Mouse (Mus musculus): Measurements from ENCODE around the gene Abcf1. TPM values are rescaled to one million over a fixed set of nuclear protein-coding genes. Genes with fewer than 3 reads are reported as not detected.
"Not testable (repeated sequence)": the region's sequence is repeated elsewhere in the genome, so short reads cannot be mapped to it uniquely, and the experiment has no call there.

Gene Abcf1
- polyA plus RNA-seq, 1 experiment from 2014 or later = 97.8 TPM

DNA sequence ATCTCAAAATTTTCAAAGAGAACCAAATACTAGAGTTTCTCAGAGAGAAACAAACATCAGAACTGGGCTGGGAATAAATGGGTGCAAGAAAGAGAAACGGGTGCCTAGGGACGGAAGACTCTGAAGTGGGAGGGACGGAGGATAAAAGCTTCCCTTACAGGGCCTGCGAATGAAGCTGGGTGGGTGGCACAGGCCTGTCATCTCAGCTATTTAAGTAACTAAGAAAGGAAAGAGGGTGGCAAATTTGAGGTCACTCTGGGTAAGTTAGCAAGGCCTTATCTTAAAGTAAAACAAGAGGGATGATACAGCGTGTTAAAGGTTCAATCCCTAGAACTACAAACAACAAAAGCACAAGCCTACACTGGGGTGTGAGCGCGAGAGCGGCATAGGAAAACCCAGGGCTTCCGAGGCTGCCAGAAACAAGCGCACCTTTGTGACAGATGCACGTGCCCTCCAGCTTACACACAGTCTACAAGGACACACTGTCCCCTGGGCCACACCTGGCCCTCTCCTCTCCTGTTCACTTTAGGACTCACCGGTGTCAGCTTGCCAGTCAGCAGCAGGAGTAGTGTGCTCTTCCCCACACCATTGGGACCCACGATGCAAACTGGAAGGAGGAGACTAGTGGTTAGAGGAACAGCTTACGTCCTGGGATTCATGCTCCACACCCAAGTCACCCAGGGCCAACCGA lies 10.9 kb downstream of the Abcf1 start:
- no peak overlapping the region for H3K27ac ChIP-seq (ENCODE audit: low read depth, low read length)
- no peaks in the 10 kb centered on the region for H3K4me1 ChIP-seq (ENCODE audit: control insufficient read depth, insufficient read depth, low read length)
- no peak overlapping the region for H3K4me3 ChIP-seq (ENCODE audit: low read length)
- no peaks in the 10 kb centered on the region for H3K9me3 ChIP-seq (ENCODE audit: control insufficient read depth, low read length)
- H3K27me3 ChIP-seq (ENCODE audit: control insufficient read depth, insufficient read depth, low read length) = no peaks in the 10 kb centered on the region
- ATAC-seq (ENCODE audit: low FRiP score, low TSS enrichment) = no peak
- WGBS = over 99% methylated on average over 15 of the region's 15 CpGs
- H3K9ac ChIP-seq (ENCODE audit: low read depth, low read length) = no peak overlapping the region
- no peak overlapping the region for H3K4me2 ChIP-seq (replicated peaks; ENCODE audit: low read depth, low read length)
- H3K36me3 ChIP-seq (ENCODE audit: control insufficient read depth, insufficient read depth, low read length) = peaks cover 80% of the 10 kb centered on the region

GRCm38 (mm10) chr17:35954665-35955064 lies 14.9 kb downstream of the Abcf1 start:
- H3K4me1 ChIP-seq (ENCODE audit: control insufficient read depth, insufficient read depth, low read length) = no peaks in the 10 kb centered on the region
- no peak overlapping the region for H3K4me3 ChIP-seq (ENCODE audit: low read length)
- H3K27ac ChIP-seq (ENCODE audit: low read depth, low read length) = no peak overlapping the region
- H3K4me2 ChIP-seq (replicated peaks; ENCODE audit: low read depth, low read length) = no peak overlapping the region
- ATAC-seq (ENCODE audit: low FRiP score, low TSS enrichment) = no peak
- H3K36me3 ChIP-seq (ENCODE audit: control insufficient read depth, insufficient read depth, low read length) = peaks cover 41% of the 10 kb centered on the region
- 81% methylated on average over 8 of the region's 8 CpGs for WGBS
- H3K27me3 ChIP-seq (ENCODE audit: control insufficient read depth, insufficient read depth, low read length) = no peaks in the 10 kb centered on the region
- H3K9ac ChIP-seq (ENCODE audit: low read depth, low read length) = no peak overlapping the region
- H3K9me3 ChIP-seq (ENCODE audit: control insufficient read depth, low read length) = no peaks in the 10 kb centered on the region

GRCm38 (mm10) chr17:35952559-35952958 lies 17.0 kb downstream of the Abcf1 start:
- ATAC-seq (ENCODE audit: low FRiP score, low TSS enrichment); H3K4me1 ChIP-seq (ENCODE audit: control insufficient read depth, insufficient read depth, low read length); H3K4me3 ChIP-seq (ENCODE audit: low read length); H3K9ac ChIP-seq (ENCODE audit: low read depth, low read length); H3K9me3 ChIP-seq (ENCODE audit: control insufficient read depth, low read length); H3K27me3 ChIP-seq (ENCODE audit: control insufficient read depth, insufficient read depth, low read length); H3K27ac ChIP-seq (ENCODE audit: low read depth, low read length); H3K4me2 ChIP-seq (replicated peaks; ENCODE audit: low read depth, low read length): not testable (repeated sequence)
- WGBS = 88% methylated on average over 2 of the region's 3 CpGs
- H3K36me3 ChIP-seq (ENCODE audit: control insufficient read depth, insufficient read depth, low read length) = peaks cover 20% of the 10 kb centered on the region

- H3K4me2 ChIP-seq (replicated peaks; ENCODE audit: low read depth, low read length); H3K9ac ChIP-seq (ENCODE audit: low read depth, low read length); H3K9me3 ChIP-seq (ENCODE audit: control insufficient read depth, low read length); H3K4me1 ChIP-seq (ENCODE audit: control insufficient read depth, insufficient read depth, low read length); H3K36me3 ChIP-seq (ENCODE audit: control insufficient read depth, insufficient read depth, low read length); H3K27me3 ChIP-seq (ENCODE audit: control insufficient read depth, insufficient read depth, low read length); H3K4me3 ChIP-seq (ENCODE audit: low read length); H3K27ac ChIP-seq (ENCODE audit: low read depth, low read length); ATAC-seq (ENCODE audit: low FRiP score, low TSS enrichment): not testable (repeated sequence)
Observed at GRCm38 (mm10) chr17:35950946-35951345, 18.6 kb downstream of the Abcf1 start.

- no peak overlapping the region for H3K4me3 ChIP-seq (ENCODE audit: low read length)
- H3K36me3 ChIP-seq (ENCODE audit: control insufficient read depth, insufficient read depth, low read length) = no peaks in the 10 kb centered on the region
- no peak overlapping the region for H3K4me2 ChIP-seq (replicated peaks; ENCODE audit: low read depth, low read length)
- WGBS = 67% methylated on average over 1 of the region's 1 CpGs
- no peak overlapping the region for H3K27ac ChIP-seq (ENCODE audit: low read depth, low read length)
- H3K4me1 ChIP-seq (ENCODE audit: control insufficient read depth, insufficient read depth, low read length) = no peaks in the 10 kb centered on the region
- H3K9me3 ChIP-seq (ENCODE audit: control insufficient read depth, low read length) = no peaks in the 10 kb centered on the region
- ATAC-seq (ENCODE audit: low FRiP score, low TSS enrichment) = no peak
- H3K9ac ChIP-seq (ENCODE audit: low read depth, low read length) = no peak overlapping the region
- no peaks in the 10 kb centered on the region for H3K27me3 ChIP-seq (ENCODE audit: control insufficient read depth, insufficient read depth, low read length)
Observed at GRCm38 (mm10) chr17:35939941-35940340, 29.6 kb downstream of the Abcf1 start.

DNA sequence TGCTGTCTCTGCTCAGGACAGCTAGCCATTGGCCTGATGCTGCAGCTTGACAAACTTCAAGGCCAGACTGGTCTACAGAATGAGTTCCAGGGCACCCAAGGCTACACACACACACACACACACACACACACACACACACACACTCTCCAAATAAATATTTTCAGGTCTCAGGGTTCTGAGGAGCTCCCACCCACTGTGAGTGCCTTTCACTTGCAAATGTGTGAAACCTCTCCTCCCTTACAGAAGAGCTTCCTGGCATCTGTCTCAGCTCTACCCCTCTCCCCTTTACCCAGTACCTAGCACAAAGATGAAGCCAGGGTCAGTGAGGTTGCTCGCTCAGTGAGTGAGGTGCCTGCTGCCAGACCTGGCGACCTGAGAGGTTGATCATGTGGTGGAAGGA lies 30.5 kb downstream of the Abcf1 start:
- H3K27ac ChIP-seq (ENCODE audit: low read depth, low read length) = no peak overlapping the region
- 66% methylated on average over 2 of the region's 2 CpGs for WGBS
- H3K4me3 ChIP-seq (ENCODE audit: low read length) = no peak overlapping the region
- no peak overlapping the region for H3K4me2 ChIP-seq (replicated peaks; ENCODE audit: low read depth, low read length)
- H3K36me3 ChIP-seq (ENCODE audit: control insufficient read depth, insufficient read depth, low read length) = no peaks in the 10 kb centered on the region
- no peak overlapping the region for H3K9ac ChIP-seq (ENCODE audit: low read depth, low read length)
- H3K9me3 ChIP-seq (ENCODE audit: control insufficient read depth, low read length) = no peaks in the 10 kb centered on the region
- no peak for ATAC-seq (ENCODE audit: low FRiP score, low TSS enrichment)
- H3K27me3 ChIP-seq (ENCODE audit: control insufficient read depth, insufficient read depth, low read length) = no peaks in the 10 kb centered on the region
- H3K4me1 ChIP-seq (ENCODE audit: control insufficient read depth, insufficient read depth, low read length) = no peaks in the 10 kb centered on the region

DNA sequence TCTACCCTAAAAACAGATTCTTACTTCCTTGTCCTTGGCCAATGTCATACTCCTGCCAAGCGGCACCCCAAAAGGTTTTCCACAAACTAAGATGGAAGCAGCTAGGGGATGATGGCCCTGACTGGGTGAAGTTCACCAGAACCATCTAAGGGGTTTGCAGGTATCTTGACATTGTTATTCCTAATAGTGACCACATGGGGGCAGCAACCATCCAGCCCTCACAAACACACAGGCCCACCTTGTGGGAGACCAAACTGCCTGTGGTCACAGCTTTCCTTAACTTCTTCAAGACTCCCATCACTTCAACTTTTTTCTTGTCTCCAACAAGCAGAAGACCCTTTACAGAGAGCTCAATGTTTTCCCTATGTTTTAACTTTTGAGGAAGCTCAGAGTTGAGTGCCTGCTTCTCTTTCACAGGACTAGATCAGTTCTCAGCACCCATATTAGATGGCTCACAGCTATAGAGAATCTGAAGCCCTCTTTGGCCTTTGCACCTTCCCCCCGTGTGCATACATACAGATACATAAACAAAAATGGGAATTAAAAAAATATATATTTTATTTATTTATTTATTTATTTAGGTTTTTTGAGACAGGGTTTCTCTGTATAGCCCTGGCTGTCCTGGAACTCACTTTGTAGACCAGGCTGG lies 31.7 kb downstream of the Abcf1 start:
- 43% methylated on average over 2 of the region's 2 CpGs for WGBS
- no peaks in the 10 kb centered on the region for H3K9me3 ChIP-seq (ENCODE audit: control insufficient read depth, low read length)
- no peak overlapping the region for H3K4me3 ChIP-seq (ENCODE audit: low read length)
- peak; percentile 75; the same call in 1 of the 2 replicates for ATAC-seq (ENCODE audit: low FRiP score, low TSS enrichment)
- no peak overlapping the region for H3K9ac ChIP-seq (ENCODE audit: low read depth, low read length)
- no peaks in the 10 kb centered on the region for H3K4me1 ChIP-seq (ENCODE audit: control insufficient read depth, insufficient read depth, low read length)
- no peak overlapping the region for H3K27ac ChIP-seq (ENCODE audit: low read depth, low read length)
- no peaks in the 10 kb centered on the region for H3K27me3 ChIP-seq (ENCODE audit: control insufficient read depth, insufficient read depth, low read length)
- no peaks in the 10 kb centered on the region for H3K36me3 ChIP-seq (ENCODE audit: control insufficient read depth, insufficient read depth, low read length)
- no peak overlapping the region for H3K4me2 ChIP-seq (replicated peaks; ENCODE audit: low read depth, low read length)

DNA sequence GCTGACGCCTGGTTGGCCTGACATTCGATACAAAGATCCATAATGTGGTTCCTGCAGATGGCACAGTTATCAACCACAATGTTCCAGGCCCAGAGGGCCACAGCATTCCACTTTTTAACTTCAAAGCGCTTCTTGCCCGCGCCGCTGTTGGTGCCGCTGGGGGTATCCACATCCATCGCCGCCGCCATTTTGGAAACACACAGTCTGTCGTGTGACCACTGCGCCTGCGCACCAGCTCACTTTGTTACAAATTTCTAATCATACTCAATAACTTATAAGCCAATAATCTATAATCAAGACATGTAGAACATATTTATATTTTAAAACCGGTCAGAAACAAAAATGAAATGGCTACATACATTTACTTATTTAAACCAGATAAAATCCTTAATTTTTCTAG lies 33.8 kb downstream of the Abcf1 start:
- H3K4me1 ChIP-seq (ENCODE audit: control insufficient read depth, insufficient read depth, low read length); ATAC-seq (ENCODE audit: low FRiP score, low TSS enrichment); H3K27me3 ChIP-seq (ENCODE audit: control insufficient read depth, insufficient read depth, low read length); H3K36me3 ChIP-seq (ENCODE audit: control insufficient read depth, insufficient read depth, low read length); H3K9me3 ChIP-seq (ENCODE audit: control insufficient read depth, low read length); H3K4me3 ChIP-seq (ENCODE audit: low read length); H3K27ac ChIP-seq (ENCODE audit: low read depth, low read length); H3K9ac ChIP-seq (ENCODE audit: low read depth, low read length); H3K4me2 ChIP-seq (replicated peaks; ENCODE audit: low read depth, low read length): not testable (repeated sequence)
- 86% methylated on average over 14 of the region's 14 CpGs for WGBS

GRCm38 (mm10) chr17:35932608-35933007 lies 37.0 kb downstream of the Abcf1 start:
- no peak overlapping the region for H3K4me2 ChIP-seq (replicated peaks; ENCODE audit: low read depth, low read length)
- WGBS = 85% methylated on average over 4 of the region's 4 CpGs
- H3K9ac ChIP-seq (ENCODE audit: low read depth, low read length) = no peak overlapping the region
- no peaks in the 10 kb centered on the region for H3K4me1 ChIP-seq (ENCODE audit: control insufficient read depth, insufficient read depth, low read length)
- no peaks in the 10 kb centered on the region for H3K9me3 ChIP-seq (ENCODE audit: control insufficient read depth, low read length)
- no peak overlapping the region for H3K4me3 ChIP-seq (ENCODE audit: low read length)
- H3K27ac ChIP-seq (ENCODE audit: low read depth, low read length) = no peak overlapping the region
- H3K36me3 ChIP-seq (ENCODE audit: control insufficient read depth, insufficient read depth, low read length) = peaks cover 38% of the 10 kb centered on the region
- H3K27me3 ChIP-seq (ENCODE audit: control insufficient read depth, insufficient read depth, low read length) = no peaks in the 10 kb centered on the region
- ATAC-seq (ENCODE audit: low FRiP score, low TSS enrichment) = no peak
